Mouse (Mus musculus): ENCODE measurements around the gene Rbpj. TPM values are rescaled to one million over a fixed set of nuclear protein-coding genes. Genes with fewer than 3 reads are reported as not detected.

The Rbpj gene
- polyA plus RNA-seq, 1 experiment from 2014 or later: 25.9 TPM

DNA sequence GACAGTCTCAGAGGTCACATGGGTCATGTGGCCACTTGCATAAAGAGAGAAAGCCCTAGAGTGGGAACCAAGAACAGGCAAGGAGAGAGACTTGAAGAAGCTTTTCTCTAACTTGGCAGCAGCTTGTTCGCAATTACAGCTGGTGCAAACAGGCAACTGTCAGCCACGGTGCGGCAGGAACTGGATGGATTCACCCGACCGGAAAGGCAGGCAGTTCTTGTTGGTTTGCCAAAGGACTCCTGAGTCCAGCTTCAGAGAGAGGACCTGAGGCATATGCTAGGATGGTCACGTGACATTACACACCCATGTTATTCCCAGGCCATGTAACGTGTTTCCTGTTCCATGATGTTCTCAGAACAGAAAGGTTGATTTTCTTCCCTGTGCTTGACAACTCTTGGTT lies 222.4 kb downstream of the Rbpj start:
- no peak for TF ChIP-seq CTCF (IDR thresholded peaks at IDR 0.05; ENCODE audit: low read depth)
- Histone ChIP-seq H3K4me1 (replicated peaks; ENCODE audit: insufficient read depth, low read length) (no peaks in the 10 kb centered on the region), H3K36me3 (ENCODE audit: insufficient read depth, low read length) (no peaks in the 10 kb centered on the region), H3K27ac (no peak overlapping the region), H3K4me3 (replicated peaks; ENCODE audit: low read depth, low read length) (no peak overlapping the region), H3K9ac (ENCODE audit: low read depth, low read length) (no peak overlapping the region), H3K9me3 (replicated peaks; ENCODE audit: low read length) (no peaks in the 10 kb centered on the region), H3K27me3 (ENCODE audit: insufficient read depth, low read length) (no peaks in the 10 kb centered on the region), H3K4me2 (ENCODE audit: low read length) (no peak overlapping the region)
- ATAC-seq (replicated peaks; ENCODE audit: low FRiP score, low read depth): no peak
- no peak for DNase-seq (ENCODE audit: low spot score)
- WGBS: 63% methylated on average over 7 of the region's 7 CpGs

DNA sequence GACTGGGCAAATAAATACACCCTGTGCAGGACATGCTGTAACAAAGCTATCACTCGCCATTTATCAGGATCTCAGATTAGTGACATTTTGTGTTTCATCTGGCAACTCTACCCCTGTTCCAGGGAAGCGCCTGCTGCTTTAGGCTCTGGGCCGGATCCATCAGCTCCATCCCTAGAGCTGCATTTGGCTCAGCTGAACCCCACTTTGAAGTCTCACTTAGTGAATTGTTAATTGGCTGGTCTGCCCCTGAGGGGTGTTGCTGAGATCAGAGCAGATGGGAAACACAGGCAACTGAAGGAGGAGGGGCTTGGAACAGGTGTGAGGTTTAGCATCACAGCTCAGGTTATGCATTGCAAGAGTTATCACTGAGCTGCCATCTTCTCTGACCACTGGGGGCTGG lies 225.6 kb downstream of the Rbpj start:
- Histone ChIP-seq H3K36me3 (ENCODE audit: insufficient read depth, low read length) (no peaks in the 10 kb centered on the region), H3K4me3 (replicated peaks; ENCODE audit: low read depth, low read length) (no peak overlapping the region), H3K4me1 (replicated peaks; ENCODE audit: insufficient read depth, low read length) (no peaks in the 10 kb centered on the region), H3K27me3 (ENCODE audit: insufficient read depth, low read length) (no peaks in the 10 kb centered on the region), H3K9me3 (replicated peaks; ENCODE audit: low read length) (no peaks in the 10 kb centered on the region), H3K4me2 (ENCODE audit: low read length) (no peak overlapping the region), H3K27ac (no peak overlapping the region), H3K9ac (ENCODE audit: low read depth, low read length) (no peak overlapping the region)
- 66% methylated on average over 3 of the region's 3 CpGs for WGBS
- DNase-seq (ENCODE audit: low spot score) (no peak), ATAC-seq (replicated peaks; ENCODE audit: low FRiP score, low read depth) (no peak)
- TF ChIP-seq CTCF (IDR thresholded peaks at IDR 0.05; ENCODE audit: low read depth): no peak

DNA sequence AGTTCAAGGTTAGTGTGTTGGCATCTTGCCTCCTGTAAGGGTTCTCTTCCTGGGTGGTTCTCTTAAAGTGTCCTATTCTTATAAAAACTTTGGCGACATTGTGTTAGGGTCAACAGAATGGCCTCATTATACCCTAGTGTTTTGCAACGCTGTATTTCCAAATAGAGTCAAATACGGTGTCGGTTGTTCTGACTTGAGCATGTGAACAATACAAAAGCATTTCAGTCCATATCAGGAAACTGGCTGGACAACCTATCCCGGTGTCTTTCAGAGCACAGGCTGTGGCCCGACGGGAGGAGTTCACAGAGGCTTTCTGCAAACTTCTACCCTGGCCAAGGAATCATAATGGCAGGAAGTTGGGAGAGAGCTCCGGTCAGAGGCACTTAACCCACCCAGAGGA lies 226.1 kb downstream of the Rbpj start:
- ATAC-seq (replicated peaks; ENCODE audit: low FRiP score, low read depth): no peak
- H3K36me3 ChIP-seq (ENCODE audit: insufficient read depth, low read length): no peaks in the 10 kb centered on the region
- WGBS: 78% methylated on average over 8 of the region's 8 CpGs
- no peaks in the 10 kb centered on the region for H3K9me3 ChIP-seq (replicated peaks; ENCODE audit: low read length)
- H3K27me3 ChIP-seq (ENCODE audit: insufficient read depth, low read length): no peaks in the 10 kb centered on the region
- H3K9ac ChIP-seq (ENCODE audit: low read depth, low read length): no peak overlapping the region
- DNase-seq (ENCODE audit: low spot score): no peak
- no peak overlapping the region for H3K4me2 ChIP-seq (ENCODE audit: low read length)
- H3K4me3 ChIP-seq (replicated peaks; ENCODE audit: low read depth, low read length): no peak overlapping the region
- TF ChIP-seq CTCF (IDR thresholded peaks at IDR 0.05; ENCODE audit: low read depth): no peak
- no peak overlapping the region for H3K27ac ChIP-seq
- no peaks in the 10 kb centered on the region for H3K4me1 ChIP-seq (replicated peaks; ENCODE audit: insufficient read depth, low read length)

DNA sequence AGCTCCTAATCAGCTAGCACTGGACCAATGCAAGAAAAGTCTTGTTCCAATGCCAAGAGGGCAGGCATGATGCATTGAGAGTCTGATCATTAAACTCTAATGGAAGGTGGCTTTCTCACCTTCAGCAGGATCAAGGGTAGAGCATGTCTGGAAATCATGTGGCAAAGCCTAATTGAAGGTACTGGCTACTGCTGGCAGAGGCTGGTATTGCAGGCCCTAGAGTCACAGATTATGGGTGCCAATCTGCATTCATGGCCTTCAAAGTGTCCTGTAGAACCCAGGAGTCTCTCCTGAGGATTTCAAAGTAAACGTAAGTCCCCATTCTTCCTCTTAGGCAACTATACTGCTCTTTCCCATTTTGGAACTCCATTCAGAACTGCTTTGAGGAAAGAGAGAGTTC lies 226.7 kb downstream of the Rbpj start:
- no peak overlapping the region for H3K9ac ChIP-seq (ENCODE audit: low read depth, low read length)
- no peaks in the 10 kb centered on the region for H3K36me3 ChIP-seq (ENCODE audit: insufficient read depth, low read length)
- H3K4me2 ChIP-seq (ENCODE audit: low read length): no peak overlapping the region
- no peak overlapping the region for H3K27ac ChIP-seq
- no peak for ATAC-seq (replicated peaks; ENCODE audit: low FRiP score, low read depth)
- H3K27me3 ChIP-seq (ENCODE audit: insufficient read depth, low read length): no peaks in the 10 kb centered on the region
- DNase-seq (ENCODE audit: low spot score): no peak
- H3K4me1 ChIP-seq (replicated peaks; ENCODE audit: insufficient read depth, low read length): no peaks in the 10 kb centered on the region
- TF ChIP-seq CTCF (IDR thresholded peaks at IDR 0.05; ENCODE audit: low read depth): 0 out of 2 replicates have a peak, but pooled peaks have one; percentile 10
- WGBS: 93% methylated on average over 1 of the region's 1 CpGs
- no peaks in the 10 kb centered on the region for H3K9me3 ChIP-seq (replicated peaks; ENCODE audit: low read length)
- no peak overlapping the region for H3K4me3 ChIP-seq (replicated peaks; ENCODE audit: low read depth, low read length)

DNA sequence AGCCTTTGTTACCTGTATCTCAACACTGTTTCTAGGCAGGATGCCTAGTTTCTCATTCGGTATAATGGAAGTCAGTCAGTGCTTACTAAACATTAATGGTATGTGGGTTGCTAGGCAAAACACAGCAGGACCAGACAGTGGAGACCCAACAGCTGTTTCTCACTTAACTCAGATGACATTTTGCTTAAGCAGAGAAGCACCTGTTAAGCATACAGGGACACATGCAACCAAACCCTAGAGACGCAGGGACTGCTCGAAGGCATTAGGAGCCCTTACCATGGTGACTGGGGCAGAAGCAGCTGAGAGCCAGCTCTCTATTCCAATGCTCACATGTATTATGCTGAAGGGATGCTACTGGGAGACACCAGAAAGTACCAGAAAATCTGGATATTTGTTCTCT lies 230.7 kb downstream of the Rbpj start:
- 54% methylated on average over 3 of the region's 3 CpGs for WGBS
- no peak for ATAC-seq (replicated peaks; ENCODE audit: low FRiP score, low read depth)
- Histone ChIP-seq H3K4me3 (replicated peaks; ENCODE audit: low read depth, low read length) (no peak overlapping the region), H3K4me1 (replicated peaks; ENCODE audit: insufficient read depth, low read length) (no peaks in the 10 kb centered on the region), H3K9me3 (replicated peaks; ENCODE audit: low read length) (no peaks in the 10 kb centered on the region), H3K4me2 (ENCODE audit: low read length) (no peak overlapping the region), H3K27ac (no peak overlapping the region), H3K9ac (ENCODE audit: low read depth, low read length) (no peak overlapping the region), H3K36me3 (ENCODE audit: insufficient read depth, low read length) (no peaks in the 10 kb centered on the region), H3K27me3 (ENCODE audit: insufficient read depth, low read length) (no peaks in the 10 kb centered on the region)
- TF ChIP-seq CTCF (IDR thresholded peaks at IDR 0.05; ENCODE audit: low read depth): no peak
- no peak for DNase-seq (ENCODE audit: low spot score)

DNA sequence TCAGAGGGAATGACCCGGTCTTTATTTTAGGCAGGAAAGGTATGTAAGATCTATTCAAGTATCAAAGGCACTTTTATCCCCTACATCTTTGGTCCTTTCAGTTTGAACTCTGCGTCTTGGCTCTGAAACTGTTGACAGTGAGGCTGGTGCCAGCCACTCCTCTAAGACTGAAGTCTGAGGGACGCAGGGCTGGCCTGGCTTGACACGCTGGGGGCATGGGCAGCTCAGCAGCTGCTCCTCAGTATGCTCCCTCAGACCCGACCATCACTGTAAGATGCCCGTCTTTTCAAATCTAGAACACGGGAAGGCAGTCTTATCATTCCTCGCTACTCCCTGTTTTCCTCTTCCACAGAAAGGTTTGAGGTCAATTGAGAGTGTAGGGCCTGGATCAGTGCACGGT lies 231.8 kb downstream of the Rbpj start:
- H3K4me3 ChIP-seq (replicated peaks; ENCODE audit: low read depth, low read length): no peak overlapping the region
- no peak overlapping the region for H3K4me2 ChIP-seq (ENCODE audit: low read length)
- 64% methylated on average over 9 of the region's 9 CpGs for WGBS
- H3K27ac ChIP-seq: no peak overlapping the region
- no peak for DNase-seq (ENCODE audit: low spot score)
- ATAC-seq (replicated peaks; ENCODE audit: low FRiP score, low read depth): no peak
- no peaks in the 10 kb centered on the region for H3K4me1 ChIP-seq (replicated peaks; ENCODE audit: insufficient read depth, low read length)
- H3K36me3 ChIP-seq (ENCODE audit: insufficient read depth, low read length): no peaks in the 10 kb centered on the region
- no peak overlapping the region for H3K9ac ChIP-seq (ENCODE audit: low read depth, low read length)
- H3K9me3 ChIP-seq (replicated peaks; ENCODE audit: low read length): no peaks in the 10 kb centered on the region
- no peaks in the 10 kb centered on the region for H3K27me3 ChIP-seq (ENCODE audit: insufficient read depth, low read length)
- no peak for TF ChIP-seq CTCF (IDR thresholded peaks at IDR 0.05; ENCODE audit: low read depth)

DNA sequence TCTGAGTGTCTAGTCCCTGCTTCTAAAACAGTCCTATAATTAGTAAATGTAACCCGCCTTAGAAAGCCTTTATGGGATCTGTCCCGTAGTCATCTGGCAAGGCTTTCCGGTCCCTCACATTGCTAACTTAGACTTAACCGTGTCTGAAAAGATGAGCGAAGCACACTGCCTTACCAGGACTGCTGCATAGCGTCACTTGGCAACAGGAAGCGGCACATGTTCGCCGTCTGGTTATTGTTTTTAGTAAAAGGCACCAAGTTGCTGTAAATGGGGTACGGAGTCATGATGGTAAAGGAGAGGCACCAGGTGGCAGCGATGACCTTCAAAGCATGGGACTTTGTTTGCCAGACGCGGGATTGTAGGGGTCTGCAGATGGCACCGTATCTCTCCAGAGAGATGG lies 236.7 kb downstream of the Rbpj start:
- H3K9ac ChIP-seq (ENCODE audit: low read depth, low read length): no peak overlapping the region
- H3K4me3 ChIP-seq (replicated peaks; ENCODE audit: low read depth, low read length): no peak overlapping the region
- H3K27me3 ChIP-seq (ENCODE audit: insufficient read depth, low read length): no peaks in the 10 kb centered on the region
- no peak for DNase-seq (ENCODE audit: low spot score)
- no peaks in the 10 kb centered on the region for H3K36me3 ChIP-seq (ENCODE audit: insufficient read depth, low read length)
- H3K9me3 ChIP-seq (replicated peaks; ENCODE audit: low read length): no peaks in the 10 kb centered on the region
- TF ChIP-seq CTCF (IDR thresholded peaks at IDR 0.05; ENCODE audit: low read depth): no peak
- no peak overlapping the region for H3K4me2 ChIP-seq (ENCODE audit: low read length)
- peaks cover 3% of the 10 kb centered on the region; the same call in 1 of the 2 replicates for H3K4me1 ChIP-seq (replicated peaks; ENCODE audit: insufficient read depth, low read length)
- ATAC-seq (replicated peaks; ENCODE audit: low FRiP score, low read depth): no peak
- 90% methylated on average over 14 of the region's 14 CpGs for WGBS
- no peak overlapping the region for H3K27ac ChIP-seq

Other genes starting within 250 kb of the Rbpj start
- 135 and 143 TPM in 2 replicates for gene Smim20, start 199.1 kb upstream of the Rbpj start, polyA plus RNA-seq (2015; fragmentation: Nextera tagmentation; extraction: Ambion mirVana)
- 7.7 and 9.1 TPM in 2 replicates for gene Cckar, start 241.6 kb downstream of the Rbpj start, polyA plus RNA-seq (2015; fragmentation: Nextera tagmentation; extraction: Ambion mirVana)

Measured in kidney, postnatal 0 days (tissue).